ENCODE assay signal across 13 mouse cellular contexts in the genomic region with DNA sequence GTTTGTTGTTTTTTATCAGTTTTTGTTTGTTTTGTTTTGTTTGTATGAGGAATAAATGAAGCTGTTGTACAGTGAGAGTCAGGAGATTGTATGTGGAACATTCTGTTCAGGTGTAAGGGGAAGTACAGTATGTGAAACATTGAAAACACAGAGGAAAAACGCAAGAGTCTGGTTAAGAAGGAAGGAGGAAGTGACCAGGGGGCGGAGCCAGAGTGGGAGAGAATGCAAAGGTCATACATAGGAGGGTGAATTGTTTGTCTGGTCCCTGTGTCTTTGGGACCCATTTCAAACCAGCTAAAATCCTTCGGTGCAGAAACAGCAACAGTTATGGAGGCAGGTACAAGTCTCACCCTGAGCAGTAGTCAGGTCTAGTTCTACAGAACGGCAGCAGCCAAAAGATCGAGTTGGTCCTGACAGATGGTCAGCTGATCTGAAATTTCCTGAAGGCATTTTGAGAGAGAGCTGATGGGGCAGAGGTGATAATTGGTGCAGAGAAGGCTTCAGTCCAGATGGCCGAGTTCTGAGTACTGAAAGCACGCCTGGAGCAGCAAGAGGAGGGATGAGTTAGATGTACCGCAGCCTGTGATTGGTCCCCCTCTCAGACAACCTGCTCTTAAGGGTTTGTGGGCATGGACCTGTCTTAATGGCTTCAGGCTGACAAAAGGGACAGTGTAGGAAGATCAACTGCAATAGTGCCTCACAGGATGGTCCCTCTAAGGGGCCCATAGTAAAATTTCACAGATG.
DNase-seq lines count a peak whose midpoint lies in the region; ATAC-seq lines count a peak whose summit lies in the region.
"Had no signal": no experiment of that assay in that cellular context is flagged by ENCODE, and none has a peak within 500 bp of the region (broad histone marks: within the 10 kb centered on the region; RNA-seq: fewer than 3 reads in every experiment).

No protein-coding gene starts in this region.

- no peak for DNase-seq in frontal cortex, adult 2 months (ENCODE audit: extremely low spot score in 1 of 2, low spot score in 1 of 2)
- DNase-seq in ZHBTc4 (ENCODE audit: low read depth, low spot score), result peak; percentile 6
- peak; percentile 50 to 55 for DNase-seq in cerebellum, postnatal 14 days
- peak; percentile 29 for DNase-seq in lung, postnatal 25 days (ENCODE audit: low spot score)
- DNase-seq in embryo, embryonic 11 days, result no peak
- DNase-seq in urinary bladder, postnatal 4 days (ENCODE audit: low spot score in 2 of 2), result no peak
- DNase-seq: adrenal gland, postnatal 10 days; midbrain, embryonic 14.5 days; thymus, postnatal 25 days had no signal

- peak; percentile 50; the same call in 1 of the 2 replicates for ATAC-seq in frontal cortex, adult (ENCODE audit: low TSS enrichment)
- ATAC-seq in megakaryocyte-erythroid progenitor cell, adult 5-6 weeks (replicated peaks; ENCODE audit: low FRiP score, low TSS enrichment, poor library complexity, severe bottlenecking), result no peak
- ATAC-seq: intestine, embryonic 15.5 days; liver, embryonic 12.5 days had no signal

Comparison
In these comparisons a context has a peak if more than half of its experiments do, and no peak if none do; other contexts are left out.
1. DNase-seq: peak in ZHBTc4 (single experiment), cerebellum, postnatal 14 days (2 of 2) and lung, postnatal 25 days (single experiment); none in frontal cortex, adult 2 months (0 of 2), embryo, embryonic 11 days (single experiment) and urinary bladder, postnatal 4 days (0 of 2).